Mouse (Mus musculus) cerebellum, adult 9-10 months (tissue): ENCODE results near the gene Nolc1.

Experiments
- DNase-seq: peaks from one replicate; pipeline ENCODE4 v3.0.0; 2022

Nolc1 gene

DNA sequence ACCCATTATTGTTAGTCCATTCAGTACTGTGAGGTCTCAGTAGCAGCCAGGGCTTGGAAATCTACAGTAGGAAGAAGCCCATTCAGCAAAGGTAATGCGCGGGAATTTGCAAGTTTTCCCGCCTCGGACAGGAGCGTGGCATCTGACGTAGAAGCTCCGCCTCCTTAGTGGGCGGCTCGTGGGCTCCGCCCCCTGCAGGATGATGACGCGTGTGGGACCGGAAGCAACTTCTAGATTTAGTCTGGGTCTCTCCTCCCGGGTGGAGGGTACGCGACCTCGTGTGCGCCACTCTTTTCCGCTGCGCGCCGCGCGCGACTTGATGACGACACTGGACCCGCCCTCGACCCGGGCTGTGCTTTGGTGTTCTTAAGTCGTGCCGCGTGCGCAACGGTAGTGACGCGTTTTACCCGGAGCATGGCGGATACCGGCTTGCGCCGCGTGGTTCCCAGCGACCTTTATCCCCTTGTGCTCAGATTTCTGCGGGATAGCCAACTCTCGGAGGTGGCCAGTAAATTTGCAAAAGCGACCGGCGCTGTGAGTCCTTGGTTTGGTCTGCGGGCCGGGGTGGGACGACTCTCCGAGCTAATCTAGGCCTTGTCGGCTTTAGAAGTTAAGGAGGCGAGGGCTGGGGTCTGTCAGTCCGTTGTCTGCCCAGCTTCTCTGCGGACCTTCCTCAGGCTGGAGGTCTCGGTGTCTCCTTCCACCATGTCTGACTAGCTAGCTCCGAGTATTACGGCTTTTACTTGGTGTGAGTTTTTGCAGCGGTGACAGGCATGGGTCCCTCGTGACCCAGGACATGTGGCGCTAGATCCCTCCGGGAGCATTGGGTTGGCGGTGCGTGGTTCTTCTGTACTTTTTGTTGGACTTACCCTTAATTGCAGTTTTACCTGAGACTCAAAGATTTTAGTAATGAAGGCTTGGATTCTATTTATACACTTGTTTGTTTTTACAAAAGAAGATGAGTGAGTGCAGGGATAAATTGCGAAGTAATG is at the start of gene Nolc1:
Nolc1 (plus strand) TSS at position 248 of the 992 bp plus-strand sequence.
- DNase-seq = peak; percentile 99

DNA sequence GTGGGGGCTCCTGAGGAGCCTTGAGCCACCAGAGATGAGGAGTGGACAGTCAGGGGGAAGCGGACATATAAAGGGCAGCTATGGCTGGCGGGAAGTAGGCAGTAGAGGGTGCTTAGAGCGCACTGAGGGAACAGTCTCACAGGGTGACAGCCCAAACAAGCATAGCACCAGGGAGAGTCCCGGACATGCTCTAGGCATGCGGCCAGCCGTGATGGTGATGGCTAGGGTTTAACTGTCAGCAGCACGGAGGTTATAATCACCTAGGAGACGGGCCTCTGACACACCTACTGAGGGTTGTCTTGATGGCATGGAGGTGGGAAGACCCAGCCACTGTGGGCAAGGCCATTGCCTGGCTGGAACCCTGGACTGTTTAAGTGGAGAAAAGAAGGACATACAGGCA is 49.1 kb upstream of the Nolc1 start:
- no peak for DNase-seq

DNA sequence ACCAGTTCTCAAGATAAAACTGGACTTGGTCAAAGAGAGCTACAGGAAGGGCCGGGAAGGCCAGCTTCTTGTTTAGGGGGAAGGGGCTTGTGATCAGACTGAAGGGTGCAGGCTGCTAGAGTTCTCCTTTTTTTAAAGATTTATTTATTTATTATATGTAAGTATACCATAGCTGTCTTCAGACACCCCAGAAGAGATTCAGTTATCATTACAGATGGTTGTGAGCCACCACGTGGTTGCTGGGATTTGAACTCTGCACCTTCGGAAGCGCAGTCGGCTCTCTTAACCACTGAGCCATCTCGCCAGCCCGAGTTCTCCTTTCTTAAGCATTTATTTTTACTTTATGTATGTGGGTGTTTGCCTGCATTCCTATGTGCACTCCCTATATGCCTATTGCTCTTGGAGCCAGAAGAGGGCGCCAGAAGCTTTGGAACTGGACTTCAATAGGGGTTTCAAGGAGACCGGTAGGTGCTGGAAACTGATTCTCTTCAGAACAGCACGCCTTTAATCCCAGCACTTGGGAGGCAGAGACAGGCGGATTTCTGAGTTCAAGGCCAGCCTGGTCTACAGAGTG is 46.8 kb upstream of the Nolc1 start:
- no peak for DNase-seq

DNA sequence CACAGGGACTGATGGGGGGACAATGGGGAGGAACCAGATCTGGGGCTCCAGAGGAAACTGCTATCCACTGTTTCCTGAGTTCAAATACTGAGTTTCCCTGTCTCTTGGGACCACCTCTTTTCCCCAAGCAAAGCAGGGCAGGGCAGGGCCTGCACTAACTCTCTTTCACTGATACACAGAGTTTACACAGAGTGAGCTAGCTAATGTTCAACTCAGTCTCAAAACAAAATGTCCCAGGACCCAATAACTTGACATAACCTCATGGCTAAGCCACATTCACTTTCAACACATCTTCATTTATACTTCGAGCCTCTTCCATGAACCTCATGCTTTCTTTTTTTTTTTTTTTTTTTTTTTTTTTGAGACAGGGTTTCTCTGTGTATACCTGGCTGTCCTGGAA is 46.0 kb upstream of the Nolc1 start:
- DNase-seq = no peak

DNA sequence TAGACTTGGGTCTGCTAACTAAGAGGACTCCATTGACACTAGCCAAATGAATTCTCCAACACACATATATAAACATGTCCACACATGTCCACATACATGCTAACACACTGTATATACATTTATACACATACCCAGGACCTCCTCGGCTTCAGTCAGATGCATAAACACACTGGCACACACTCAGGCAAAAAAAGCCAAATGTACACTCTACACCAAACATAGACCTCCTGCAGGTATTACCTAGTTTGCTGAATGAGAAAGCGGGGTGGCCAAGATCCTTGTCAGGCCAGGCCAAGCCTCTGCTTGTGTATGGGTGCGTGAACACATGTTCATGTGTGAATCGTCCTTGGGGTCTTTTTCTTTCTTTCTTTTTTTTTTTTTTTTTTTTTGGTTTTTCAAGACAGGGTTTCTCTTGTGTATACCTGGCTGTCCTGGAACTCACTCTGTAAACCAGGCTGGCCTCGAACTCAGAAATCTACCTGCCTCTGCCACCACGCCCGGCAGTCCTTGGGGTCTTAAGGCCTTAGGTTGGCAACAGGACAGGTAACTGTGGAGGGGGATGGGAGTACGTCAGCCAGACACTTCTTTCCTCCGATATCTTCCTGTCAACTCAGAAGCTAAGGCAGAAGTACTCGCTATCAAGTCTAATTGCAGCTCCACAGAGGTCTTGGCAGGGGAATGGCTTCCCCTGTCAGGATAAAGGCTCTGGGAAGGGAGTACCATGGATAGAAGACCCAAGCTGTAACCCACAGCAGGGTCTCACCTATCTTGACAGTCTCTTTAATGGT is 45.3 kb upstream of the Nolc1 start:
- DNase-seq = no peak

GRCm38 (mm10) chr19:46031689-46032432 is 43.8 kb upstream of the Nolc1 start:
- DNase-seq = no peak

DNA sequence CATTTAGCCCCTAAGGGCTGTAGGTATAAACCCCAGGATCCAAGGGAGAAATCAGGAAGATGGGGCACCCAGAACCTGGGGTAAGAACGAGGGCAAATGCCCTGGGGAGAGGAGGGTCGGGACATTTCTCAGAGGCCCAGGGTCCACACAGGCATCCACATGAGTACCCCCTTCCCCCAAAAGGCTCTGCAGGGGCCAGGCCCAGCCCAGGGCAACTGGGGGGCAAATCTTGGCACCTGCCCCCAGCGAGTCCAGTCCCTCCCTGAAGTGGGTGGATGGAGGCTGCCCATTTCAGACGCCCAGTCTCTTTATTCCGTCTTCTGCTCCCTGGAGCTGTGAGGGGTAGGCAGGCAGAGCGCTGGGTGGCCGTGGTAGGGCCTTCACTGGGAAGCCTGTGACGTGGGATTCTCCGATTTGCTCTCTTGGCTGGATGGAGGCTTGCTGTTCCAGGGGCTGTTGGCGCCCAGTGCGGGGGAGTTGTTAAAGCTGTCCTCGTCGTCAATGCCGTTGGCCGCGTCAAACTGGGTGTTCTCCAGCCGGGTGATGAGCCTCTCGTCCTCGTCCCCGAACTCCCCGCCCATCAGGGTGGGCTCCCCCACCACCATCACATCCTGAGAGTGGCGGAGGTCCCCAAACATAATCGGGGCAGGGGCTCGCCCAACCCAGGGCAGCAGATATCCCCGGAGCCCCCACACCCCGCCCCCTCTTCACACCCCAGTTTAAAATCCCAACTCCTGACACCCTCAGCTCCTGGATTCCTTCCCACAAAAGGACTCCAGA is 42.7 kb upstream of the Nolc1 start:
- DNase-seq = no peak

DNA sequence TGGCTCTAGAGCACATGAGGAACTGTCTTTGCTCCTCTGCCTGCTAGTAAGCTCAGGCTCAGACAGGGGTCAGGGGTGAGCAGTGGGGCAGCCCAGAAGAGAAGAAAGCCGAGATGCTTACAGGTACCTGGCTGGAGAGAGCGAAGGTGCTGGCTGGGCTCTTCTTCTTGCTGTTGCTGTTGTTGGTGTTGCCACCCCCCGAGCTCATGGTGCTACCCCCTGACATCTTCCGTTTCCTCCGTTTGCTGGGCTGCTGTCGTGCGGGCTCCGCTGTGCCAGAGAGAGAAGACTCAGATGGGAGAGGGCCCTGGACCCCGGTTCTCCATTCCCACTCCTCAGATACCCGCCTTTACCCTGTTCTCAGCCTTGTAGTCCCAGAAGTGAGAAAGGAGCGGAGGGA is 41.8 kb upstream of the Nolc1 start:
- no peak for DNase-seq

- DNase-seq = peak; percentile 46
These were observed 39.7 kb upstream of the Nolc1 start for GRCm38 (mm10) chr19:46035971-46036370.

- no peak for DNase-seq
These were observed 39.0 kb upstream of the Nolc1 start for GRCm38 (mm10) chr19:46036477-46037242.

DNA sequence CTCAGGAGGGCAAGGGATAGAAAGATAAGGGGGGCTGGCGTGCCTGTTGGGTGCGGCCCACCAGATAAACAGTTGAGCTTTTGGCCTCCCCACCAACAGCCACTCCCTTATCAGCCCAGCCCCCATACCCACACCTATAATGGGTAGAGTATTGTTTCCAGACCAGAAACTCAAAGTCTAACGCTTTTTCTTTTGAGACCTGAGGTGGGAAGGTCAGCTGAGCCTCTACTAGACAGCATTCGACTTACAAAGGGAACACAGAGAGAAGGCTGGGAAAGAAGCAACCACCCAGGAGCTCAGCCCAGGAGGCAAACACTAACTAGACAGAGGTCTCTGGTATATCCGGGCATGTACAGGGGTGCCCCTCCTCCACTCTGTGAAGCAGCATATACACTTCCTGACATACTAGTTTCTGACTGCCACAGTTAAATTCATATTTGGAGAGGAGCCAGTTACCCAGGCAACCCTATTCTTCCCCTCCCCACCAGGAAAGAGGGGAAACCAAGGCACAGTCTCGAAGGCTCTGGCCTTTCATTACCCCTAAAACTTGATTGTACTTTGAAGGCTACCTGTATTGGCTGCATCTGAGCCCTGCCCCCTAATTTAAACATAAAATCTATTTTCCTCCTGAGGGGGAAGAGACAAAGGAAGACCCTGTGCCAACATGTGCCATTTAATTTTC is 38.3 kb upstream of the Nolc1 start:
- DNase-seq = peak; percentile 56

- DNase-seq = peak; percentile 52
These were observed 37.5 kb upstream of the Nolc1 start for GRCm38 (mm10) chr19:46037925-46038850.

DNA sequence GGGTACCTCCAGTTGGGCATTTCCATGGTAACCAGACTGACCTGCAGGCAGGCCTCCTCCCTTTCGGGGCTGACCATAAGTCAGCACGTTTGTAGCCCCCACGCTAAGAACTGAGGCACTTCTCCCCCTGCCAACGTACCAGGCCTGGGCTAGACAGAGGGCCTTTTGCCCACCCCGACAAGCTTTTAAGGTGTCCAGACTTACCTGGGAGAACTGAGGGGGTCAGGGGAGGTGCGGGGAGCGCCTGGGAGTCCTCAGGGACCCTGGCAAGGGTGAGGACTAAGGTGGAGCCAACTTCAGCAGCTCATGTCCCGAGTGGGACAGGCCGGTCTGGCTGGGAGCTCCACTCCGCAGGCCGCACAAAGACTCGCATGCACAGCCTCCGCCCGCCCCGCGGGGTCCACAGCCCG is 36.8 kb upstream of the Nolc1 start:
- DNase-seq = peak; percentile 66

DNA sequence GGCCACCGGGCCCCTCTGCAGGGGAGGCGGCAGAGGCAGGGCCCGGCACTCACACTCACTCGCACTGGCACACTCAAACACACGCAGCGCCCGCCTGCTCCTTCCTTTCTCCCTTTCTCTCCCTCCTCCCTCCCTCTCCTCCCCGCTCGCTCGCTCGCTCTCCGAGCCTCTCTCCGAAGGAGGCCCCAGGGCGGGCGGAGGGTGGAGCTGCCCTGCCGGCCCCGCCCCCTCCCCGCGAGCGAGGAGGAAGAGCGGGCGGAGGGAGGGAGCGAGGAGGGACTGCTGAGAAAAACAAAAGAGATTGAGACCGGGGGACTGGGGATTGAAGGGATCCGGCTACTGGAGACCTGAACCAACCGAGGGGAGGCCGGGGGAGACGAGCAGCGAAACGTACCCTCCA is 36.2 kb upstream of the Nolc1 start:
- DNase-seq = peak; percentile 85

- peak; percentile 45 for DNase-seq
These were observed 35.3 kb upstream of the Nolc1 start for GRCm38 (mm10) chr19:46040149-46040902.

- DNase-seq = no peak
These were observed 34.2 kb upstream of the Nolc1 start for GRCm38 (mm10) chr19:46041299-46041932.

DNA sequence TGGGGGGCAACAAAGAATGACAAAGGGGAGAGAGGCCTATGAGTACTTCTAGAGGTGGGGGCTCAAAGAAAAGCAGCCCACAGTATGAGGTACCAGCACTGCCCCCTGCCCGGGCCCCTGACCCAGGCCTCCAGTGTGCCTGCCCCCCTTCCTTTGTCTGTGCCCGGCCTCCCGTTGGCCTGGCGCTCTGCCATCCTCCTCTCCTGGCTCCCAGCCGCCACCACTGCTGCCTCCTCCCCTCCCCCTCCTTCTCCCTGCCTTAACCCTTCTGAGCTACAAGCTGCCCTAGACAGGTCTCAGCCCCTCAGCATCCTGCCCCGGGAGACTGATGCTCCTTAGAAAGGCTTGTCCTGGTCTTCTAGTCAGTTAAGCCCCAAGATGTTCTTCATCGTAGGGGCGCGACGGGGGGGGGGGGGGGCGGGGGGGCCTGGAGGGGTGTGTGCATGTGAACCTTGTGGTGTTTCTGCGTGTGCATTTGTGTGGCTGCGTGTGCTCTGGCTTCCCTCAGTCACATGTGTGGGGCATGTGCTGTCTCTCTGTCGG is 33.7 kb upstream of the Nolc1 start:
- peak; percentile 88 for DNase-seq
